Mouse (Mus musculus) adrenal gland, postnatal 4 days (tissue): Measurements from ENCODE around the gene Ptrh2. TPM values are rescaled to one million over a fixed set of nuclear protein-coding genes. Genes with fewer than 3 reads are reported as not detected.

Experiments used
- DNase-seq, 2 experiments: peaks; one replicate each; pipeline ENCODE4 v3.0.0; 2021 to 2022; ENCODE audit warnings: low spot score in 2 of 2, mixed read lengths in 2 of 2
- long read RNA-seq, 2 experiments: library from polyadenylated mRNA; stranded (forward); transcript quantifications; one replicate each; pipeline ENCODE4 v2.0.0; 2021
- total RNA-seq, 2 experiments: library from RNA; stranded (reverse); gene quantifications; 2 replicates each; pipeline ENCODE4 v1.2.3; 2021

Gene Ptrh2
- total RNA-seq: 10 to 100 TPM; 21.6 to 22.0 TPM
- long read RNA-seq, experiment 1, transcript Ptrh2-202 (2 exons, 3,038 nt): major isoform, 25 of 31 reads
- long read RNA-seq, experiment 1, partial matches to known transcripts: 3 of 31 reads
- long read RNA-seq, experiment 1, other reads (novel, unspliced or antisense): 3 of 31 reads
- long read RNA-seq, experiment 2, transcript Ptrh2-202 (2 exons, 3,038 nt): major isoform, 23 of 39 reads
- long read RNA-seq, experiment 2, partial matches to known transcripts: 9 of 39 reads
- long read RNA-seq, experiment 2, other reads (novel, unspliced or antisense): 7 of 39 reads

DNA sequence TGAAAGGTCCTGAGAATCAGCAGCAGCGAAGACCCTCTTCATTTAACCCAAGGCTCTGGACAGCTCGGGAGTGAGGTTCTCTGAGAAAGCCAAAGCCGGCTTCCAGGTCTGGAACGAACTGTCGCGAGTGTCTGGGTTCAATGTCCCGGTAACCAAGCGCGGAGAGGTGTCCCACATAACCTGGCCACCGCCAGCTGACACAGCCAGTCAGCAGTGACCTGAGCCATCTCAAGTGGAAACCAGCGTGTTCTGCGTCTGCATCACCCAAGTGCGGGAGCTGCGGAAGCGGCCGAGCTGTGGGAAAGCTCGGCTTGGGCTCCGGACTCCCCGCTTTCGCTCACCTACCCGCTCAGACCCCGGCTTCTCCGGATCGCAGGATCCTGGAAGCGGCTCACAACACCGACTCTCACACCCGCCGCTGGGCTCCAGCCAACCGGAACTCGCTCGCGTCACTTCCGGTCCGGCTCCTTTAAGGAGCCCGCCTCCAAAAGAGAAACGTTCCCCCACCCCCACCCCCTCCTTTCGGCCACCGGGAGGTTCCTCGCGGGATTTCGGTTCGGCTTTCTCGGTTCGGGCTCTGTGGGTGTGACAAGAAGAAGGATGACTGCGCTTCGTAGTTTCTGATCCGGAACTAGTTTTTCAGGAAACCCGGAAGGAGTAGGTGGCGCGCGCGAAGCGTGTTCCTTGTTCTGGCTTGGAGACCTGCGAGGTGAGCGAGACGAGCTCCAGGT, at the start of gene Ptrh2, which contains the start of gene Vmp1:
Gene Ptrh2, plus strand, starts transcription at position 591 of the 731 bp plus-strand sequence.
Gene Vmp1, minus strand, starts transcription at position 442 of the 731 bp plus-strand sequence.
- DNase-seq: peak; percentile 78 to 82

GRCm38 (mm10) chr11:86634396-86634795, 49.4 kb upstream of the Ptrh2 start:
- no peak for DNase-seq

- DNase-seq: no peak
These were observed 46.1 kb upstream of the Ptrh2 start for GRCm38 (mm10) chr11:86637697-86638096.

- DNase-seq: no peak
These were observed 42.1 kb upstream of the Ptrh2 start for GRCm38 (mm10) chr11:86641714-86642113.

DNA sequence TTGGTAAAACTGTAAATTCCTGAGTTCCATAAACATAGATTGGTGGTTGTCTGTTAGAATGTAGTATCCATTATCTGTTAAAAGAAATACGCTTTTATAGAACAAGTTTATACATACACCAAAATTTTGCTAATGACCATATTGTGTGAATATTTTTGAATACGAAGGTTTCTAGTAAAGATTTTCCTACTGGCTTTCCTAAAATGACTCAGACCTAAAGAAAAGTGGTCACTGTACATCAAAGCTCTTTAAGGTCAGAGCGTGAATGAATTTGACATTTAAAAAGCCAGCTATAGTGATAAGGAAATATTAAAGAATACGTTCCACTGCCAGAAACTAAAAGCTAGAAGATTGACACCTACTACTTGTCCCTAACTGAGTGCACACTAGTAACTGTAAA, 39.2 kb upstream of the Ptrh2 start:
- DNase-seq: no peak

- DNase-seq: no peak
These were observed 37.5 kb upstream of the Ptrh2 start for GRCm38 (mm10) chr11:86646136-86646834.

GRCm38 (mm10) chr11:86646885-86647459, 36.8 kb upstream of the Ptrh2 start:
- DNase-seq: no peak

- DNase-seq: no peak
These were observed 35.9 kb upstream of the Ptrh2 start for GRCm38 (mm10) chr11:86647706-86648447.

- no peak for DNase-seq
These were observed 34.2 kb upstream of the Ptrh2 start for GRCm38 (mm10) chr11:86649542-86649941.

- no peak for DNase-seq
These were observed 33.1 kb upstream of the Ptrh2 start for GRCm38 (mm10) chr11:86650676-86651075.

- DNase-seq: no peak
These were observed 31.2 kb upstream of the Ptrh2 start for GRCm38 (mm10) chr11:86652578-86652979.

DNA sequence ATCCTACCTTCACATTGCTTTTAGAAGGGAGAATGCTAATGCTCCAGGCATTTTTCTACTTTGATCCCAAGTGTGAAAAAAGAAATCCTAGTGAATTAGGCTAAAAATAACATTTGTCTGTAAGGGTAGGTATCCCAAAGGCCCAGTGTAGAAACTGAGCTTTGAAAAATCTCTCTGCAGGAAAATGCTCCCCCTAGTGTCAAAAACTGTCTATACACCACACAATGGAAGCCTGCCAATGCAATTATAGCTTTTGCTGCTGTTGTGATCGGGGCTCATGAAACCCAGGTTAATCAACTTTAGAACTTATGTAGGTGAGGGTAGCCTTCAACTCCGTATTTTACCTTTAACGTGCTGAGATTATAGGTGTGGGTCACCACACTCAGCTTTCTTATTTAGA, 30.3 kb upstream of the Ptrh2 start:
- peak in 1 of 2 experiments; percentile 12 for DNase-seq

DNA sequence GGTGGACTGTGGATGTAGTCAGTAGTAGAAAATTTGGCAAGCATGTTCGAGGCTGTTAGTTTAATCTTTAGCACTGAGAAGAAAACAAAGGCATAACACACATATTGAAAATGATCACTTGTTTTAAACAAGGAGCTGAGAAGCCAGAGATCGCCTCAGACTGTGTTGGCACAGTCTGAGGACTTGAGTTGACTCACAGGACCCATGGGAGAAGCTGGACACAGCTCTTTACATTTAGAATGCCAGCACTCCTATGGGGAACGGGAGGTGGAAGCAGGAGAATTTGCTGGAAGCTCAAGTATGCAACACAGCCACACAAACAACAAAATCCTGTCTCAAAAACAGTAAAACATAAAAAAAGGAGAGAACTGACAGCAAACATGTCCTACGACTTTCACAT, 29.7 kb upstream of the Ptrh2 start:
- DNase-seq: no peak

- no peak for DNase-seq
These were observed 28.1 kb upstream of the Ptrh2 start for GRCm38 (mm10) chr11:86655671-86656070.

GRCm38 (mm10) chr11:86656849-86657567, 26.8 kb upstream of the Ptrh2 start:
- no peak for DNase-seq

GRCm38 (mm10) chr11:86657863-86658262, 25.9 kb upstream of the Ptrh2 start:
- no peak for DNase-seq

GRCm38 (mm10) chr11:86662986-86663895, 20.5 kb upstream of the Ptrh2 start:
- no peak for DNase-seq

- DNase-seq: no peak
These were observed 19.8 kb upstream of the Ptrh2 start for GRCm38 (mm10) chr11:86663977-86664376.

GRCm38 (mm10) chr11:86664406-86664805, 19.4 kb upstream of the Ptrh2 start:
- no peak for DNase-seq
